Mouse (Mus musculus) heart, postnatal 25 days (tissue): ENCODE measurements around the gene Ogn. TPM values are rescaled to one million over a fixed set of nuclear protein-coding genes. Genes with fewer than 3 reads are reported as not detected.

ENCODE experiments used
- DNase-seq: peaks from one replicate; pipeline ENCODE4 v3.0.0; 2022; ENCODE audit warnings: low spot score
- intact Hi-C: fragments of 180-260 bp; cut with DNase I; formaldehyde crosslinking; loops from one replicate; pipeline ENCODE4 v1.15.1; 2025
- total RNA-seq, 2 experiments: library from RNA; stranded (reverse); gene quantifications; 2 replicates each; pipeline ENCODE4 v1.2.3; 2021

Ogn gene
- total RNA-seq, 2 experiments from 2014 or later: 85.5 to 89.3 TPM

- no peak for DNase-seq
- intact Hi-C loops: loop anchor here (5.0 kb wide), 2 partner anchors 82 to 307 kb away; no protein-coding TSS in a partner anchor
These were observed 36.0 kb downstream of the Ogn start for GRCm38 (mm10) chr13:49643669-49644362.

- no peak for DNase-seq
These were observed 37.1 kb downstream of the Ogn start for GRCm38 (mm10) chr13:49644731-49645529.

GRCm38 (mm10) chr13:49646019-49646418 lies 38.2 kb downstream of the Ogn start:
- intact Hi-C loops: loop anchor here (5.0 kb wide), 1 partner anchor 254 kb away; no protein-coding TSS in a partner anchor
- no peak for DNase-seq

More at GRCm38 (mm10) chr13:49644731-49645529, 37.1 kb downstream of the Ogn start:
- intact Hi-C loops: loop anchor here (1.0 to 5.0 kb wide), 4 partner anchors 83 to 308 kb away; no protein-coding TSS in a partner anchor

GRCm38 (mm10) chr13:49651136-49651535 lies 43.3 kb downstream of the Ogn start:
- intact Hi-C loops: loop anchor here (5.0 to 10.0 kb wide), 2 partner anchors 309 to 436 kb away; partner anchors contain the start of genes Bicd2 and Card19
- no peak for DNase-seq

GRCm38 (mm10) chr13:49651781-49652351 lies 44.0 kb downstream of the Ogn start:
- DNase-seq: no peak
- intact Hi-C loops: loop anchor here (5.0 to 10.0 kb wide), 2 partner anchors 310 to 437 kb away; partner anchors contain the start of genes Bicd2 and Card19

- peak; percentile 97 for DNase-seq
- intact Hi-C loops: loop anchor here (5.0 to 10.0 kb wide), 2 partner anchors 310 to 438 kb away; partner anchors contain the start of genes Bicd2 and Card19
These were observed 44.8 kb downstream of the Ogn start, which contains the start of the genes Cenpp and Nol8 for GRCm38 (mm10) chr13:49652481-49653179. Gene Cenpp (minus strand): TSS chr13:49652785. Gene Nol8 (plus strand): TSS chr13:49653078.

- no peak for DNase-seq
- intact Hi-C loops: loop anchor here (5.0 to 10.0 kb wide), 2 partner anchors 311 to 438 kb away; partner anchors contain the start of genes Bicd2 and Card19
These were observed 45.3 kb downstream of the Ogn start for GRCm38 (mm10) chr13:49653180-49653541.

Other genes starting within 250 kb of the Ogn start
- 1 to 10 TPM; 5.6 to 6.4 TPM for gene Ippk, start 186.8 kb upstream of the Ogn start, total RNA-seq
- gene Tes3-ps, start 114.7 kb upstream of the Ogn start, total RNA-seq: 1 to 10 TPM; 1.5 TPM
- 10 to 100 TPM; 15.1 to 16.1 TPM for gene Ecm2, start 103.2 kb upstream of the Ogn start, total RNA-seq
- gene Aspn, start 63.6 kb upstream of the Ogn start, total RNA-seq: 10 to 100 TPM; 24.0 to 28.6 TPM
- 1 to 10 TPM in 1 of 2 experiments, under 1 TPM in 1; 0.84 to 1.5 TPM for gene Omd, start 25.6 kb upstream of the Ogn start, total RNA-seq
- 1 to 10 TPM; 1.8 to 2.4 TPM for gene Cenpp, start 44.7 kb downstream of the Ogn start, total RNA-seq
- 10 to 100 TPM; 14.9 to 16.9 TPM for gene Nol8, start 45.0 kb downstream of the Ogn start, total RNA-seq
- gene Iars, start 74.1 kb downstream of the Ogn start, total RNA-seq: 10 to 100 TPM; 62.4 to 62.6 TPM
- under 1 TPM; 0.11 to 0.16 TPM for gene Gm30302, start 191.0 kb downstream of the Ogn start, total RNA-seq